Mouse (Mus musculus) thymus, postnatal 0 days (tissue): ENCODE data around the gene Gm3573. TPM values are rescaled to one million over a fixed set of nuclear protein-coding genes. Genes with fewer than 3 reads are reported as not detected.
"Not testable (repeated sequence)": the region's sequence is repeated elsewhere in the genome, so short reads cannot be mapped to it uniquely, and the experiment has no call there.

ENCODE experiments used
- DNase-seq: peaks from one replicate; pipeline ENCODE4 v3.0.0-alpha.2; 2015; ENCODE audit warnings: low spot score
- polyA plus RNA-seq: library from polyadenylated mRNA; unstranded; fragments of >200 nt; fragmentation: Nextera tagmentation; extraction: Ambion mirVana; gene quantifications from 2 replicates; pipeline ENCODE4 v1.2.1, GENCODE M21; 2015

Gm3573 gene
- polyA plus RNA-seq: not detected in 2 replicates

- DNase-seq: not testable (repeated sequence)
These were observed at the start of gene Gm3573 for GRCm38 (mm10) chr14:42190691-42191090. TSS of gene Gm3573 (minus strand) at chr14:42190791.

- DNase-seq: not testable (repeated sequence)
These were observed 26.4 kb upstream of the Gm3573 start for GRCm38 (mm10) chr14:42216766-42217537.

GRCm38 (mm10) chr14:42183936-42184335 lies 6.7 kb downstream of the Gm3573 start:
- not testable (repeated sequence) for DNase-seq

- DNase-seq: not testable (repeated sequence)
These were observed 28.1 kb downstream of the Gm3573 start, which contains the start of gene Gm17027 for GRCm38 (mm10) chr14:42162522-42162921. TSS of gene Gm17027 (minus strand) at chr14:42162622.

Other genes with a start within 250 kb of the Gm3573 start
- gene 1700024B05Rik, start 246.8 kb downstream of the Gm3573 start, polyA plus RNA-seq: not detected in 2 replicates
- not detected in 2 replicates for gene Gm6401, start 222.9 kb downstream of the Gm3573 start, polyA plus RNA-seq
- gene Gm3543, start 207.5 kb downstream of the Gm3573 start, polyA plus RNA-seq: not detected in 2 replicates
- gene Gm7951, start 73.4 kb downstream of the Gm3573 start, polyA plus RNA-seq: not detected in 2 replicates
- gene Gm17027, start 28.2 kb downstream of the Gm3573 start, polyA plus RNA-seq: not detected in 2 replicates
- not detected in 2 replicates for gene Gm17026, start 69.3 kb upstream of the Gm3573 start, polyA plus RNA-seq
- not detected in 2 replicates for gene Gm9611, start 106.6 kb upstream of the Gm3573 start, polyA plus RNA-seq
- gene Gm7995, start 119.4 kb upstream of the Gm3573 start, polyA plus RNA-seq: not detected in 2 replicates
- gene Gm8005, start 248.9 kb upstream of the Gm3573 start, polyA plus RNA-seq: not detected in 2 replicates